ENCODE assay signal across 10 mouse cellular contexts in genomic region chr8:108854444-108855102, GRCm38 (mm10).
A peak's percentile ranks its signal among the peaks of the same experiment; 100 is the strongest.
DNase-seq lines count a peak whose midpoint lies in the region; ATAC-seq lines count a peak whose summit lies in the region.
"Had no signal": no experiment of that assay in that cellular context is flagged by ENCODE, and none has a peak within 500 bp of the region (broad histone marks: within the 10 kb centered on the region; RNA-seq: fewer than 3 reads in every experiment).

No protein-coding gene starts in this region.

- H3K4me3 ChIP-seq in heart, embryonic 15.5 days = no peak overlapping the region
- H3K4me3 ChIP-seq in hindbrain, embryonic 15.5 days = no peak overlapping the region
- H3K4me3 ChIP-seq in midbrain, embryonic 12.5 days = no peak overlapping the region
- H3K4me3 ChIP-seq: intestine, embryonic 15.5 days had no signal

- 51% methylated on average over 12 of the region's 12 CpGs for WGBS in heart, embryonic 15.5 days
- WGBS in hindbrain, embryonic 15.5 days = 63% methylated on average over 12 of the region's 12 CpGs
- WGBS in midbrain, embryonic 12.5 days = 48% methylated on average over 12 of the region's 12 CpGs

- 0 out of 2 replicates have a peak, but pooled peaks cover 3% of the 10 kb centered on the region for H3K36me3 ChIP-seq in heart, embryonic 15.5 days
- H3K36me3 ChIP-seq in hindbrain, embryonic 15.5 days = no peaks in the 10 kb centered on the region
- H3K36me3 ChIP-seq in midbrain, embryonic 12.5 days = peaks cover 22% of the 10 kb centered on the region

- no peak overlapping the region for H3K4me2 ChIP-seq in heart, embryonic 15.5 days
- H3K4me2 ChIP-seq in hindbrain, embryonic 15.5 days = no peak overlapping the region
- no peak overlapping the region for H3K4me2 ChIP-seq in midbrain, embryonic 12.5 days (replicated peaks)
- H3K4me2 ChIP-seq: intestine, embryonic 15.5 days had no signal

- ATAC-seq in heart, embryonic 15.5 days (replicated peaks; ENCODE audit: insufficient number of reproducible peaks, insufficient read depth, low FRiP score, low read depth) = 0 out of 2 replicates have a peak, but pooled peaks have one; percentile 36
- peak; percentile 43; the same call in 1 of the 2 replicates for ATAC-seq in hindbrain, embryonic 15.5 days (ENCODE audit: low FRiP score, low read depth)
- 0 out of 2 replicates have a peak, but pooled peaks have one; percentile 55 for ATAC-seq in midbrain, embryonic 12.5 days (ENCODE audit: low FRiP score, low read depth)
- ATAC-seq in inflammation-experienced regulatory T-cells, adult 6 months = no peak
- ATAC-seq: intestine, embryonic 15.5 days had no signal

- no peaks in the 10 kb centered on the region for H3K27me3 ChIP-seq in heart, embryonic 15.5 days
- H3K27me3 ChIP-seq in hindbrain, embryonic 15.5 days = no peaks in the 10 kb centered on the region
- no peaks in the 10 kb centered on the region for H3K27me3 ChIP-seq in midbrain, embryonic 12.5 days
- H3K27me3 ChIP-seq: intestine, embryonic 15.5 days had no signal

- no peak overlapping the region for H3K9ac ChIP-seq in heart, embryonic 15.5 days
- H3K9ac ChIP-seq in hindbrain, embryonic 15.5 days = no peak overlapping the region
- H3K9ac ChIP-seq in midbrain, embryonic 12.5 days (replicated peaks) = peak overlapping the region; percentile 24; the same call in 1 of the 2 replicates
- H3K9ac ChIP-seq: intestine, embryonic 15.5 days had no signal

- no peak overlapping the region for H3K27ac ChIP-seq in heart, embryonic 15.5 days
- no peak overlapping the region for H3K27ac ChIP-seq in hindbrain, embryonic 15.5 days (replicated peaks)
- no peak overlapping the region for H3K27ac ChIP-seq in midbrain, embryonic 12.5 days (replicated peaks)
- H3K27ac ChIP-seq: intestine, embryonic 15.5 days had no signal

- no peaks in the 10 kb centered on the region for H3K9me3 ChIP-seq in heart, embryonic 15.5 days (replicated peaks)
- H3K9me3 ChIP-seq in hindbrain, embryonic 15.5 days = no peaks in the 10 kb centered on the region
- H3K9me3 ChIP-seq in midbrain, embryonic 12.5 days = no peaks in the 10 kb centered on the region
- H3K9me3 ChIP-seq: intestine, embryonic 15.5 days had no signal

- peaks cover 11% of the 10 kb centered on the region for H3K4me1 ChIP-seq in heart, embryonic 15.5 days (replicated peaks)
- peaks cover 15% of the 10 kb centered on the region for H3K4me1 ChIP-seq in hindbrain, embryonic 15.5 days (replicated peaks)
- H3K4me1 ChIP-seq in midbrain, embryonic 12.5 days = peaks cover 28% of the 10 kb centered on the region

- peak; percentile 25 for DNase-seq in kidney, adult 11 months
- DNase-seq in kidney, postnatal 10 days = no peak
- DNase-seq in urinary bladder, adult 2 months (ENCODE audit: low spot score) = no peak
- DNase-seq: cerebellum, adult 18-20 months; right cerebral cortex, postnatal 25 days had no signal
